Mouse (Mus musculus) G1E (cell line): Measurements from ENCODE around the gene Tmem110.

Source experiments
- CTCF ChIP-seq: IDR thresholded peaks from 2 replicates; pipeline ENCODE4 v1.5.1; 2012; ENCODE audit warnings: low read depth, low read length, inconsistent platforms, mixed read lengths
- GATA2 ChIP-seq: IDR thresholded peaks from 2 replicates; pipeline ENCODE4 v1.6.1; 2012; ENCODE audit warnings: low read depth, low read length, inconsistent platforms, borderline replicate concordance
- POLR2AphosphoS5 ChIP-seq: IDR thresholded peaks from 2 replicates; pipeline ENCODE4 v1.6.1; 2012; ENCODE audit warnings: low read depth, low read length, inconsistent platforms; ENCODE audit not compliant: insufficient replicate concordance
- TAL1 ChIP-seq: conservative IDR thresholded peaks from 2 replicates; pipeline ENCODE4 v1.6.1; 2012; ENCODE audit warnings: low read depth, low read length, inconsistent platforms, mixed read lengths

GRCm38 (mm10) chr14:30922053-30922670 lies 96.8 kb downstream of the Tmem110 start:
- TF ChIP-seq CTCF (no peak), TAL1 (no peak), GATA2 (no peak), POLR2AphosphoS5 (no peak)
